Mouse (Mus musculus) retina, adult 2 months (tissue): ENCODE results near the gene Rxrb.

ENCODE experiments used
- DNase-seq: peaks from one replicate; pipeline ENCODE4 v3.0.0-alpha.2; 2012; ENCODE audit warnings: low read depth, low spot score

Rxrb gene

GRCm38 (mm10) chr17:34039562-34040450 is 8.2 kb downstream of the Rxrb start:
- no peak for DNase-seq

DNA sequence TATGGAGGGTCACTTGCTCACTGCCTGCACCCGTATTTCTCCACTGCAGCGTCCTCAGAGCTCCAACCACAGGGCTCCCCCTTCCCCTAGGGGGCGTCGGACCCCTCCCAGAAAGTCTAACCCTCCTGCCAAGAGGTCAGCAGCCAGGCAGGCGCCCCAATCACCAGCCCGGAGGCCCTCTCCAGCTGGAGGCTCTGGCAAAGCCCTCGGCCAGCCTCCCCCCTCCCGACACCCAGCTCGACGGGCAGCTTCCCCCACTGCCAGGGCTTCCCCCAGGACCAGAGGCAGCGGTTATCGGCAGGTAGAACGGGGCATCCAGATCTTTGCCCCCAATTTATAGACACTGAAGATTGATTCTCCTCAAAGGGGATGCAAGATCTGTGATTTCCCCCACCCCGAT is 14.3 kb downstream of the Rxrb start:
- DNase-seq = no peak

- no peak for DNase-seq
Measured at GRCm38 (mm10) chr17:34047404-34048050, 15.9 kb downstream of the Rxrb start.

GRCm38 (mm10) chr17:34057224-34057623 is 25.6 kb downstream of the Rxrb start:
- DNase-seq = no peak

DNA sequence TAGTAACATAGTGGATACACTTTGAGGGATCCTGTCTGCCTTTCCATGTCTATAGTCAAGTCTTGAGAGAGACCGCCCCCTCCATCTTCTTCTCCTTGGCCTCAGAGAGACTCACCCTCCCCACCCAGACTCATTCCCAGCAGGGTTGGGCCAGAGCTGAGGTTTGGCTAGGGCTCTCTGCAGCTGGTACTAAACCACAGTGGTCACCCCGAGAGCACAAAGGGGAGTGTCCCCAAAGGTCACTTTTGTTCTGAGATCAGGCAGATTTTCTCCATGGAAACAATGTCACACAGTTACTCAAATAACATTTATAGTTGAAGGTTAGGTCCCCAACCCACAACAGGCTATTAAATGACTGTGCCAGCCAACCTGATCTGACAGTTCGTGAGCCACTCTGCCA is 37.3 kb downstream of the Rxrb start:
- DNase-seq = no peak

- DNase-seq = no peak
Measured at GRCm38 (mm10) chr17:34072091-34072490, 40.5 kb downstream of the Rxrb start.

DNA sequence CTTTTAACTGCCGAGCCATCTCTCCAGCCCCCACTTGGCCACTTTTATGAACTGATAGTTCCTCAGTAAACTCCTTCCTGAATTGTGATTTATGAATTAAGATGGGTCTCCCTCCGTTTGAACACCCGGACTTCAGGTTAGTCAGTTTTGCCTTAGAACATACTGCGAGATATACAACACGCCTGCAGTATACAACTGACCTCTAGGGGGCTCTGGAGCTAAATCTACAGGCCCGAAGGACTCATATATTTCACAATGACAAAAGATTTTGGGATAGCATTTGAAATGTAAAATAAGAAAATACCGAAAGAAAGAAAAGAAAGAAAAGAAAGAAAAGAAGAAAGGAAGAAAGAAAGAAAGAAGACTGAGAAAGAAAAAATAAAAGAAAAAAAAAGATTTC is 43.7 kb downstream of the Rxrb start:
- DNase-seq = peak; percentile 32

GRCm38 (mm10) chr17:34077549-34077948 is 45.9 kb downstream of the Rxrb start:
- peak; percentile 63 for DNase-seq

GRCm38 (mm10) chr17:34078148-34078547 is 46.5 kb downstream of the Rxrb start:
- no peak for DNase-seq

DNA sequence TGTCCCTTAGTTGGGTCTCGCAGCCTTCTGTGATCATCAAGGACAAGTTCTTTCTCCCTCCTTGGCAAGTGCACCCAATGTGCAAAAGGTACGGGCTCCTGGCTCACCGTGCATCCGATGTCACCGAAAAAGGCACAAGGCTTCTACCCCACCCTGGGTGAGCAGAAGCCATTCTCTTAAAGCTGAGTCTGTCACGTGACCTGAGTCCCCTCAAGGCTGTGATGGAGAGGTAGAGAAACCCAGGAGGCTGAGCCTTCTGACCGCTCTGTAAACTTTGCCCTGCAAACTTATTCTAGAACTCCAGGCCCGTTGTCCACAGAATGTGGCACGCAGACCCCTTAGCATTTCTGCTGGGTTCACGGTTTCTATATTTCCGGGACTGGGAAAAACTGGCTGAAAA is 47.4 kb downstream of the Rxrb start:
- DNase-seq = no peak

DNA sequence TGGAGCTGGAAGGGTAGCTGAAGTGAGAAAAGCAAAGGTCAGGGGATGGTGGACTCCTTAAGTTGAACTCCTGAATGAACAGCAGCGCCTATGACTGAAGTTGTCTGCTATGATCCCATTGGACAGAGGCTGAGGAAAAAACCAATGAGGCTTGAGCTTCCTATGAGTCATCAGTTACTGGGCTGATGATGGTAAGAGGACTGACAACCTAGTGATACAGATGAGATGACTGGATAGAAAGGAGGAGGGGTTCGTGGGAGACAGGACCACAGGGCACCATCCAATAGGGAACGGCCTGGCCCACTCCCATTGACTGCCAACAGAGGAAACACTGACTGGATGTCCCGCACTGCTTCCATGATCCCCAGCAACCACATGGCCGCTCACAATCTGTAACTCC is 48.0 kb downstream of the Rxrb start:
- DNase-seq = peak; percentile 22

GRCm38 (mm10) chr17:34083104-34083503 is 51.5 kb downstream of the Rxrb start:
- DNase-seq = no peak

- DNase-seq = no peak
Measured at GRCm38 (mm10) chr17:34087386-34087785, 55.8 kb downstream of the Rxrb start.
